Mouse (Mus musculus): ENCODE data around the gene Gm45337. TPM values are rescaled to one million over a fixed set of nuclear protein-coding genes. Genes with fewer than 3 reads are reported as not detected.
"Not testable (repeated sequence)": the region's sequence is repeated elsewhere in the genome, so short reads cannot be mapped to it uniquely, and the experiment has no call there.

Gm45337 gene
- polyA plus RNA-seq, 1 experiment from 2014 or later = not detected

DNA sequence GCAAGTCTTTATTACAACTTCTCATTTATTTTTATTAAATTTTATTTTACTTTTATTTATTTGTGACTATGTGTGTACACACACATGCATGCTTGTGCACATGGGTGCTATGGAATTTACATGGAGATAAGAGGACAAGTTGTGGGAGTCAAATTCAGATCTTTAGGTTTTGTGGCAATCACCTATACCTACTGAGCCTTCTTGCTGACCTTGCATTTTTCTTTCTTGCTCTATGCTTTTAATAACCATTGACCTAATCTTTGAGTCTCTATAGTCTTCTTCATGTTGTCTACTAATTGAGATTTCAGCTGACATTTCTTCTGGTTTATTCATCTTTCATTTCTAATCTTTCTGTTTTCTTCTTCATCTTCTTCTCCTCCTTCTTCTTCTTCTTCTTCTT is 4.2 kb upstream of the Gm45337 start:
- ATAC-seq (ENCODE audit: insufficient number of reproducible peaks, insufficient read depth, low FRiP score, low TSS enrichment, low read depth) = no peak
- H3K36me3 ChIP-seq = no peaks in the 10 kb centered on the region
- 0 out of 2 replicates have a peak, but pooled peaks cover 6% of the 10 kb centered on the region for H3K4me1 ChIP-seq (replicated peaks)
- no peak overlapping the region for H3K4me3 ChIP-seq (replicated peaks)
- peaks cover 10% of the 10 kb centered on the region; the same call in 1 of the 2 replicates for H3K27me3 ChIP-seq
- no peak overlapping the region for H3K27ac ChIP-seq
- H3K9ac ChIP-seq (replicated peaks) = no peak overlapping the region
- no peak overlapping the region for H3K4me2 ChIP-seq
- H3K9me3 ChIP-seq = no peaks in the 10 kb centered on the region

DNA sequence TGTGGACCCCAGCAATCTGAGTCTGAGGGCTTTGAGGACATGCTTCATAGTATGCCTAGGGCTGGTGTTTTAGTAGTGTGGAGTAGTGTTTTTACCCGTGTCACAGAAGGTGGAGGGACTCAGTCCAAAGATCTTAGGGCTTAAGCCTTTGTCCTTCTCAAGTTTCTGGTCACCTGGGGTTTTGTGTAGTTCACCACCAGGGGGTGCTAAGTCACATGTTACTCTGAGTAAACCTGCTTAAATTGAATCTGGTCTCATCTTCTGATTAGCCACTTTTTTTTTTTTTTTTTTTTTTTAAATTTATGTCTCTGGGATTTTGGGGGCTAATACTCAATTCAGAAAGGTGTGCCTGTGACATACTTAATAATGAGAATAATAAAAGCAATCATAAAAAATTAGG is 1.6 kb upstream of the Gm45337 start:
- H3K4me3 ChIP-seq (replicated peaks) = no peak overlapping the region
- no peak for ATAC-seq (ENCODE audit: insufficient number of reproducible peaks, insufficient read depth, low FRiP score, low TSS enrichment, low read depth)
- peaks cover 10% of the 10 kb centered on the region; the same call in 1 of the 2 replicates for H3K27me3 ChIP-seq
- H3K4me2 ChIP-seq = no peak overlapping the region
- H3K36me3 ChIP-seq = no peaks in the 10 kb centered on the region
- H3K9ac ChIP-seq (replicated peaks) = no peak overlapping the region
- WGBS = 3% methylated on average over 1 of the region's 1 CpGs
- H3K27ac ChIP-seq = no peak overlapping the region
- 0 out of 2 replicates have a peak, but pooled peaks cover 7% of the 10 kb centered on the region for H3K4me1 ChIP-seq (replicated peaks)
- H3K9me3 ChIP-seq = no peaks in the 10 kb centered on the region

- no peak overlapping the region for H3K27ac ChIP-seq
- ATAC-seq (ENCODE audit: insufficient number of reproducible peaks, insufficient read depth, low FRiP score, low TSS enrichment, low read depth) = no peak
- H3K27me3 ChIP-seq = peaks cover 10% of the 10 kb centered on the region; the same call in 1 of the 2 replicates
- no peaks in the 10 kb centered on the region for H3K36me3 ChIP-seq
- H3K9ac ChIP-seq (replicated peaks) = no peak overlapping the region
- no peak overlapping the region for H3K4me3 ChIP-seq (replicated peaks)
- no peak overlapping the region for H3K4me2 ChIP-seq
- no peaks in the 10 kb centered on the region for H3K9me3 ChIP-seq
- 39% methylated on average over 4 of the region's 4 CpGs for WGBS
- 0 out of 2 replicates have a peak, but pooled peaks cover 7% of the 10 kb centered on the region for H3K4me1 ChIP-seq (replicated peaks)
Measured at GRCm38 (mm10) chr7:142145413-142145940, 1.1 kb upstream of the Gm45337 start.

DNA sequence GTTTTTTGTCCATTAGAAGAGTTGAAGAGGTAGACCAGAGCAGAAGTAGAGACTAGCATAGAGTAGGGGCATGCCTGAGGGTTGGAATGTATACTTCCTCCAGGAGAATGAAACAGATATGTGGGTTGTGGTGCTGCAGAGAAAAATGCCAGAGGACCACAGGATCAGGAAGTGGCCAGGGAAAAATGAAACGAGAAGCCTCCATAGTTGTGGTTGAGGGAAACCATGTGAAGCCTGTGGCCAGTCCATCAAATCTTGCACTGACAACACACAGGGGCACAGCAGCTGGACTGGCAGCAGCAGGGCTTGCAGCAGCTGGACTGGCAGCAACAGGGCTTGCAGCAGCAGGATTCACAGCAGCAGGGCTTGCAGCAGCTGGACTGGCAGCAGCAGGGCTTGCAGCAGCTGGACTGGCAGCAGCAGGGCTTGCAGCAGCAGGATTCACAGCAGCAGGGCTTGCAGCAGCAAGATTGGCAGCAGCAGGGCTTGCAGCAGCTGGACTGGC is 849 bp downstream of the Gm45337 start:
- H3K4me3 ChIP-seq (replicated peaks); H3K4me2 ChIP-seq; H3K27ac ChIP-seq; H3K36me3 ChIP-seq; ATAC-seq (ENCODE audit: insufficient number of reproducible peaks, insufficient read depth, low FRiP score, low TSS enrichment, low read depth); H3K4me1 ChIP-seq (replicated peaks); H3K9me3 ChIP-seq; H3K9ac ChIP-seq (replicated peaks): not testable (repeated sequence)
- 43% methylated on average over 1 of the region's 1 CpGs for WGBS
- H3K27me3 ChIP-seq = peaks cover 10% of the 10 kb centered on the region; the same call in 1 of the 2 replicates

DNA sequence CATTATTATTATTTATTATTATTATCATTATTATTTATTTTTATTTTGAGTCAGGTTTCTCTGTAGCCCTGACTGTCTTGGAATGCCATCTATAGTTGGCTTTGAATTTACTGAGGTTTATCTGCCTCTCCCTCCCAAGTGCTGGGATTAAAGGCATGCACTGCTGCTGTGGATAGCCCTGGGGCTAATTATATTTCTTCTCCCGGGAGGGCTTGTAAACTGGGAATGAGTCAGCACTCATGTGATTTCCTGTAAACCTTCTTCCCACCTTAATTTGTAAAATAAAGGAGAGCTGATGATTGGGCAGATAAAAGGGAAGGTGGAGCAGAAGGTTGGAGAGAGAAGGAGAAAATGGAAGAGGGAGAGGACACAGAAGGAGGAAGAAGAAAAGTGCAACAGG is 3.7 kb downstream of the Gm45337 start:
- H3K36me3 ChIP-seq = no peaks in the 10 kb centered on the region
- no peak overlapping the region for H3K27ac ChIP-seq
- H3K9ac ChIP-seq (replicated peaks) = no peak overlapping the region
- H3K4me2 ChIP-seq = no peak overlapping the region
- peaks cover 10% of the 10 kb centered on the region; the same call in 1 of the 2 replicates for H3K27me3 ChIP-seq
- H3K4me3 ChIP-seq (replicated peaks) = no peak overlapping the region
- 5% methylated on average over 1 of the region's 1 CpGs for WGBS
- H3K4me1 ChIP-seq (replicated peaks) = 0 out of 2 replicates have a peak, but pooled peaks cover 7% of the 10 kb centered on the region
- no peak for ATAC-seq (ENCODE audit: insufficient number of reproducible peaks, insufficient read depth, low FRiP score, low TSS enrichment, low read depth)
- no peaks in the 10 kb centered on the region for H3K9me3 ChIP-seq

GRCm38 (mm10) chr7:142135934-142136333 is 8.5 kb downstream of the Gm45337 start, which contains the start of gene Gm39115:
Gene Gm39115 (minus strand): TSS chr7:142136034.
- H3K27ac ChIP-seq; H3K9me3 ChIP-seq; H3K27me3 ChIP-seq; H3K4me1 ChIP-seq (replicated peaks); H3K4me2 ChIP-seq; ATAC-seq (ENCODE audit: insufficient number of reproducible peaks, insufficient read depth, low FRiP score, low TSS enrichment, low read depth); H3K4me3 ChIP-seq (replicated peaks); H3K36me3 ChIP-seq; H3K9ac ChIP-seq (replicated peaks): not testable (repeated sequence)
- 31% methylated on average over 2 of the region's 2 CpGs for WGBS

GRCm38 (mm10) chr7:142134206-142134995 is 10.0 kb downstream of the Gm45337 start:
- 55% methylated on average over 4 of the region's 4 CpGs for WGBS
- Histone ChIP-seq H3K9me3 (no peaks in the 10 kb centered on the region), H3K27me3 (peaks cover 4% of the 10 kb centered on the region), H3K36me3 (no peaks in the 10 kb centered on the region), H3K4me1 (replicated peaks) (no peaks in the 10 kb centered on the region), H3K9ac (replicated peaks) (no peak overlapping the region), H3K4me3 (replicated peaks) (no peak overlapping the region), H3K27ac (no peak overlapping the region), H3K4me2 (no peak overlapping the region)
- ATAC-seq (ENCODE audit: insufficient number of reproducible peaks, insufficient read depth, low FRiP score, low TSS enrichment, low read depth) = no peak

- no peak overlapping the region for H3K27ac ChIP-seq
- no peaks in the 10 kb centered on the region for H3K4me1 ChIP-seq (replicated peaks)
- H3K4me2 ChIP-seq = no peak overlapping the region
- H3K9ac ChIP-seq (replicated peaks) = no peak overlapping the region
- H3K27me3 ChIP-seq = peaks cover 4% of the 10 kb centered on the region
- WGBS = 65% methylated on average over 4 of the region's 4 CpGs
- ATAC-seq (ENCODE audit: insufficient number of reproducible peaks, insufficient read depth, low FRiP score, low TSS enrichment, low read depth) = no peak
- H3K36me3 ChIP-seq = no peaks in the 10 kb centered on the region
- H3K4me3 ChIP-seq (replicated peaks) = no peak overlapping the region
- H3K9me3 ChIP-seq = no peaks in the 10 kb centered on the region
Measured at GRCm38 (mm10) chr7:142128843-142129242, 15.6 kb downstream of the Gm45337 start.

- peaks cover 12% of the 10 kb centered on the region; the same call in 1 of the 2 replicates for H3K27me3 ChIP-seq
- ATAC-seq (ENCODE audit: insufficient number of reproducible peaks, insufficient read depth, low FRiP score, low TSS enrichment, low read depth); H3K4me2 ChIP-seq; H3K27ac ChIP-seq; H3K9ac ChIP-seq (replicated peaks); H3K4me3 ChIP-seq (replicated peaks); H3K9me3 ChIP-seq; H3K4me1 ChIP-seq (replicated peaks); H3K36me3 ChIP-seq: not testable (repeated sequence)
- WGBS = 91% methylated on average over 1 of the region's 1 CpGs
Measured at GRCm38 (mm10) chr7:142120629-142121028, 23.8 kb downstream of the Gm45337 start, which contains the start of gene Gm45618. Gene Gm45618 (minus strand): TSS chr7:142120729.

DNA sequence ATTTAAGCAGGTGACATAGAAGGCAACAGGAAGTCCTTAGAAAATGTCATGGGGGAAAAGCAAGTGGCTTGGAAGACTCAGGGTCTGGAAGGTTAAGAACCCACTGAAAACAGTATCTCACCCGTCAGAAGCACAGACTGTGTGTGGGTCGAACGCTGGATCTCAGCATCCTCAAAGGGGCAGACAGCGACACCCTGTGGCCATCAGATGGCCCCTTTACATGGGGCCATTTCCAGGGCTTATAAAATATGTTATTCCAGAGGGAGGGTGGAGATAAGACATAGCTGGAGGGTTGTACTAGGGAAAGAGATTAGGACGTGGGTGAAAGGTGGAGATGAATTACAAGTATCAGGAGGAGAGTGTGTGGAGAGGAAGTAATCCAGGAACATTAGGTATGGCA is 24.8 kb downstream of the Gm45337 start:
- Histone ChIP-seq H3K36me3 (no peaks in the 10 kb centered on the region), H3K4me1 (replicated peaks) (no peaks in the 10 kb centered on the region), H3K27me3 (peaks cover 12% of the 10 kb centered on the region; the same call in 1 of the 2 replicates), H3K4me2 (no peak overlapping the region), H3K9me3 (no peaks in the 10 kb centered on the region), H3K27ac (no peak overlapping the region), H3K9ac (replicated peaks) (no peak overlapping the region), H3K4me3 (replicated peaks) (no peak overlapping the region)
- WGBS = 22% methylated on average over 5 of the region's 5 CpGs
- ATAC-seq (ENCODE audit: insufficient number of reproducible peaks, insufficient read depth, low FRiP score, low TSS enrichment, low read depth) = no peak

DNA sequence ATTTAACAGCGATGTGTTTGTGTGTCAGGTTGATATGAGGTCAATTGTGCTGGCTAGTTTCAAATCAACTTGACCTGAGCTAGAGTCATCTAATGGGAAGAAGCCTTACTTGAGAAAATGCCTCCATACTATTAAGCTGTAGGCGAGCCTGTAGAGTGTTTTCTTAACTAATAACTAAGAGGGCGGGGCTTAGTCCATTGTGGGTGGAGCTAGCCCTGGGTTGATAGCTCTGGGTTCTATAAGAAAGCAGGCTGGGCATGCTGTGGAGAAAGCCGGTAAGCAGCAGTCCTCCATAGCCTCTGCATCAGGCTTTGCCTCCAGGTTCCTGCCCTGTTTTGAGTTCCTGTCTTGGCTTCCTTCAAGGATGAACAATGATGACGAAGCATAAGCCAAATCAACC is 39.7 kb downstream of the Gm45337 start:
- Histone ChIP-seq H3K9me3 (no peaks in the 10 kb centered on the region), H3K4me3 (replicated peaks) (no peak overlapping the region), H3K36me3 (no peaks in the 10 kb centered on the region), H3K27ac (no peak overlapping the region), H3K4me2 (no peak overlapping the region), H3K4me1 (replicated peaks) (no peaks in the 10 kb centered on the region), H3K27me3 (peaks cover 16% of the 10 kb centered on the region), H3K9ac (replicated peaks) (no peak overlapping the region)
- ATAC-seq (ENCODE audit: insufficient number of reproducible peaks, insufficient read depth, low FRiP score, low TSS enrichment, low read depth) = no peak
- 54% methylated on average over 5 of the region's 5 CpGs for WGBS

Data from limb, embryonic 12.5 days (tissue).